Mouse (Mus musculus) forebrain, embryonic 11.5 days (tissue): ENCODE measurements around the gene Ptbp2. TPM values are rescaled to one million over a fixed set of nuclear protein-coding genes. Genes with fewer than 3 reads are reported as not detected.

Source experiments
- ATAC-seq: fragments of 200-750 bp; cut with Nextera tagmentation; replicated peaks from 2 replicates; pipeline ENCODE4 v1.8.0; 2017; ENCODE audit warnings: moderate TSS enrichment; ENCODE audit not compliant: low FRiP score
- DNase-seq: peaks from one replicate; pipeline ENCODE4 v3.0.0-alpha.2; 2017; ENCODE audit warnings: low spot score
- H3K27ac ChIP-seq: fragments of 300-500 bp; sonication (generic); 2 replicates; pipeline ENCODE4 v1.5.1; 2014; ENCODE audit warnings: low read depth, low read length
- H3K27me3 ChIP-seq: fragments of 300-500 bp; sonication (generic); 2 replicates; pipeline ENCODE4 v1.6.1; 2014; ENCODE audit warnings: mild to moderate bottlenecking, low read length, mixed read lengths; ENCODE audit not compliant: control insufficient read depth, insufficient read depth
- H3K36me3 ChIP-seq: fragments of 300-500 bp; sonication (generic); 2 replicates; pipeline ENCODE4 v1.6.1; 2014; ENCODE audit warnings: mild to moderate bottlenecking, low read length, moderate library complexity, mixed read lengths; ENCODE audit not compliant: control insufficient read depth, insufficient read depth
- H3K4me1 ChIP-seq: fragments of 300-500 bp; sonication (generic); replicated peaks from 2 replicates; pipeline ENCODE4 v1.6.1; 2014; ENCODE audit warnings: low read length, mixed read lengths; ENCODE audit not compliant: control insufficient read depth, insufficient read depth
- H3K4me2 ChIP-seq: fragments of 300-500 bp; sonication (generic); 2 replicates; pipeline ENCODE4 v1.6.1; 2014; ENCODE audit warnings: low read depth, mild to moderate bottlenecking, low read length, moderate library complexity, mixed read lengths; ENCODE audit not compliant: severe bottlenecking
- H3K4me3 ChIP-seq: fragments of 300-500 bp; sonication (generic); 2 replicates; pipeline ENCODE4 v1.5.1; 2014; ENCODE audit warnings: low read depth, low read length
- H3K9ac ChIP-seq: fragments of 300-500 bp; sonication (generic); 2 replicates; pipeline ENCODE4 v1.6.1; 2014; ENCODE audit warnings: low read length
- H3K9me3 ChIP-seq: fragments of 300-500 bp; sonication (generic); 2 replicates; pipeline ENCODE4 v1.6.1; 2016; ENCODE audit warnings: low read length, mixed read lengths; ENCODE audit not compliant: control insufficient read depth
- WGBS: fragments of 180-500 bp; shearing (Covaris S2); extraction: QIAGEN DNeasy Blood & Tissue Kit; methylation state at CpG from one replicate; pipeline ENCODE4 v1.1.7; 2014; 5-methylcytosine and 5-hydroxymethylcytosine counted together
- polyA plus RNA-seq: library from polyadenylated mRNA; unstranded; fragments of >200 nt; fragmentation: Nextera tagmentation; extraction: Ambion mirVana; gene quantifications from 2 replicates; pipeline ENCODE4 v1.2.1, GENCODE M21; 2014

Gene Ptbp2
- 367 and 392 TPM in 2 replicates for polyA plus RNA-seq

- peak within 1 kb of the TSS; percentile 97 for H3K4me3 ChIP-seq
- no peak for ATAC-seq
- no peaks in the 10 kb centered on the region for H3K9me3 ChIP-seq
- H3K9ac ChIP-seq = peak within 1 kb of the TSS; percentile 100
- no peak for DNase-seq
- peaks cover 3% of the 10 kb centered on the region; the same call in 1 of the 2 replicates for H3K4me1 ChIP-seq
- no peaks in the 10 kb centered on the region for H3K36me3 ChIP-seq
- H3K27ac ChIP-seq = peak within 1 kb of the TSS; percentile 98
- peak within 1 kb of the TSS; percentile 48 for H3K4me2 ChIP-seq
- WGBS = 90% methylated on average over 4 of the region's 4 CpGs
- no peaks in the 10 kb centered on the region for H3K27me3 ChIP-seq
Measured at GRCm38 (mm10) chr3:119784366-119784765, at the start of gene Ptbp2. TSS of gene Ptbp2 (minus strand) at chr3:119784466.

- H3K27ac ChIP-seq = no peak overlapping the region
- H3K4me1 ChIP-seq = no peaks in the 10 kb centered on the region
- H3K4me3 ChIP-seq = no peak overlapping the region
- H3K9ac ChIP-seq = no peak overlapping the region
- H3K9me3 ChIP-seq = no peaks in the 10 kb centered on the region
- no peak overlapping the region for H3K4me2 ChIP-seq
- no peaks in the 10 kb centered on the region for H3K27me3 ChIP-seq
- WGBS = 76% methylated on average over 1 of the region's 1 CpGs
- DNase-seq (no peak), ATAC-seq (no peak)
- H3K36me3 ChIP-seq = no peaks in the 10 kb centered on the region
Measured at GRCm38 (mm10) chr3:119814678-119815077, 30.4 kb upstream of the Ptbp2 start.

DNA sequence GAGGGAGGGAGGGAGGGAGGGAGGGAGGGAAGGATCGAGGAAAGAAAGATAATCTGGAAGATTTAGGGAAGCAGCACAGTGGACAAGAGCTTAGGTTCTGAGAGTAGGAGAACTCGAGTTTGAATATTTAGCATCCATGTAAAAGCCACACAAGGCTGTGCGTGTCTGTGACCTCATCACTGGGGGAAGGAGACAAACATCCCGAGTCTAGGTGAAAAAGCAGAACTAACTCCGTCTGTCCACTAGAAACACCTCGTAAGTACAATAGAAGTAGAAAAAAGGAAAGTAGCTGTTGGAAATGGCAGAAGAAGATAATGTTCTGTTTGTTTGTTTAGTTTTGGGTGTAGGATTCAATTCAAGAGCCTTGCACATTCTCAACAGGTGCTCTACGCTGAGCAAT is 21.9 kb upstream of the Ptbp2 start:
- DNase-seq (no peak), ATAC-seq (no peak)
- H3K27me3 ChIP-seq = no peaks in the 10 kb centered on the region
- no peak overlapping the region for H3K4me2 ChIP-seq
- H3K9ac ChIP-seq = no peak overlapping the region
- no peaks in the 10 kb centered on the region for H3K9me3 ChIP-seq
- no peaks in the 10 kb centered on the region for H3K36me3 ChIP-seq
- no peak overlapping the region for H3K27ac ChIP-seq
- no peak overlapping the region for H3K4me3 ChIP-seq
- no peaks in the 10 kb centered on the region for H3K4me1 ChIP-seq
- 71% methylated on average over 7 of the region's 7 CpGs for WGBS

GRCm38 (mm10) chr3:119794677-119795365 is 10.6 kb upstream of the Ptbp2 start:
- Histone ChIP-seq H3K4me2 (no peak overlapping the region), H3K4me1 (no peaks in the 10 kb centered on the region), H3K36me3 (no peaks in the 10 kb centered on the region), H3K27ac (no peak overlapping the region), H3K9ac (no peak overlapping the region), H3K4me3 (no peak overlapping the region), H3K9me3 (no peaks in the 10 kb centered on the region; the same call in 1 of the 2 replicates), H3K27me3 (no peaks in the 10 kb centered on the region)
- ATAC-seq (no peak), DNase-seq (no peak)
- 84% methylated on average over 9 of the region's 9 CpGs for WGBS

- Histone ChIP-seq H3K36me3 (no peaks in the 10 kb centered on the region), H3K4me3 (peak overlapping the region; percentile 97), H3K4me1 (peaks cover 3% of the 10 kb centered on the region; the same call in 1 of the 2 replicates), H3K9ac (peak overlapping the region; percentile 100), H3K4me2 (peak overlapping the region; percentile 62), H3K27ac (peak overlapping the region; percentile 98), H3K9me3 (no peaks in the 10 kb centered on the region), H3K27me3 (no peaks in the 10 kb centered on the region)
- WGBS = under 1% methylated on average over 50 of the region's 89 CpGs
- ATAC-seq (peak; percentile 93), DNase-seq (peak; percentile 93)
Measured at GRCm38 (mm10) chr3:119782946-119783701, 1.1 kb downstream of the Ptbp2 start.

DNA sequence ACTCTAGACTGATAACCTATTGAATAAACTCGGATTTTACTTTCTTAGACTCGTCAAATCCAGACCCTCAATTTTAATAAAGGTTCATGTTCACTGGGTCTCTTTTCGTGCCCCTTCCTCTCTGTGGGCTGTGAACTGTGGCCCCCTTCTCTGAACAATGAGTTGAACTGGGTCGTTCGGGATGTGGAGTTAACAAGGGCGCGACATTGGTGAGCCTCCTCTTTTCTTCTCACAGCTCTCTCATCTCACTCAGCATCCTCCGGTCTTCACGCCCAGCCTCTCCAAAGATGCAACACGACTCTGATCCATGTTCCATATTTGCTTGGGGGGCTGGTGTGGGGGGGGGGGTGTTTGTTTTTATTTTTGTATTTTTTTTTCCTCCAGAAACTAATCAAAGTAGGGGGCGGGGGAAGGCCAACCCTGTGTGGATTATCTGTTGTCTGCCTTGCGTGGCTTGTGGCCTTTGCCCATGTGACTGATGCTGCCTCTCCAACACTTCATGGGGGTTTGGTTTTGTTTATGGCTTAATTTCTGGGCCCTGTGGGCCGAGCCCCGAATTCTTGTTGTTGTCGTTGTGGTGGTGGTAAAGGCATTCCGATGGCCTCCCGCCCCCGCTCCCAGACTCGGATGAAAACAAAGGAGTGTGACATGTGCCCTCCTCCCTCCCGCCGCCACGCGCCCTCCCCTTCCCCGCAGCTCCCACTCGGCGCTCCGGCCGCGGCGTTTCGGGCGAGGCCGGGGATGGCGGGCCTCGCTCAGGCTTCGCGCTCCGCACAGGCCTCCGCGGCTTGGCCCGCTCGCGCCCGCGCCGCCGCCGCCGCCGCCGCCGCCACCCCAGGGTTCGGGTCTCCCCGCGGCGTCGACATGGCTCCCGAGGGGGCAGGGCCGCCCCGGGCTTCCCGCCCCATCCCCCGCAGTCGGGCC is 2.0 kb downstream of the Ptbp2 start:
- under 1% methylated on average over 55 of the region's 63 CpGs for WGBS
- Histone ChIP-seq H3K4me2 (peak overlapping the region; percentile 62), H3K27me3 (no peaks in the 10 kb centered on the region), H3K27ac (peak overlapping the region; percentile 98), H3K9me3 (no peaks in the 10 kb centered on the region), H3K4me3 (peak overlapping the region; percentile 97), H3K36me3 (no peaks in the 10 kb centered on the region), H3K9ac (peak overlapping the region; percentile 100), H3K4me1 (peaks cover 3% of the 10 kb centered on the region; the same call in 1 of the 2 replicates)
- ATAC-seq (peak; percentile 75), DNase-seq (peak; percentile 86)

- peaks cover 3% of the 10 kb centered on the region; the same call in 1 of the 2 replicates for H3K4me1 ChIP-seq
- DNase-seq = no peak
Measured at GRCm38 (mm10) chr3:119780876-119781275, 3.4 kb downstream of the Ptbp2 start.

GRCm38 (mm10) chr3:119779261-119779660 is 5.0 kb downstream of the Ptbp2 start:
- Histone ChIP-seq H3K4me2 (peak overlapping the region; percentile 21; the same call in 1 of the 2 replicates), H3K4me3 (no peak overlapping the region), H3K36me3 (no peaks in the 10 kb centered on the region; the same call in 1 of the 2 replicates), H3K27me3 (no peaks in the 10 kb centered on the region), H3K27ac (no peak overlapping the region), H3K9me3 (no peaks in the 10 kb centered on the region), H3K4me1 (peaks cover 3% of the 10 kb centered on the region; the same call in 1 of the 2 replicates), H3K9ac (no peak overlapping the region)
- 82% methylated on average over 1 of the region's 1 CpGs for WGBS
- ATAC-seq (no peak), DNase-seq (no peak)

More at GRCm38 (mm10) chr3:119780876-119781275, 3.4 kb downstream of the Ptbp2 start:
- H3K36me3 ChIP-seq = no peaks in the 10 kb centered on the region; the same call in 1 of the 2 replicates
- H3K4me3 ChIP-seq = peak overlapping the region; percentile 97
- H3K4me2 ChIP-seq = peak overlapping the region; percentile 62
- 0 out of 2 replicates have a peak overlapping the region, but pooled peaks have one; percentile 34 for H3K27ac ChIP-seq
- H3K9me3 ChIP-seq = no peaks in the 10 kb centered on the region
- H3K27me3 ChIP-seq = no peaks in the 10 kb centered on the region
- no peak for ATAC-seq
- H3K9ac ChIP-seq = peak overlapping the region; percentile 13; the same call in 1 of the 2 replicates
